Mouse (Mus musculus) midbrain, postnatal 0 days (tissue): ENCODE measurements around the gene Olfr710. TPM values are rescaled to one million over a fixed set of nuclear protein-coding genes. Genes with fewer than 3 reads are reported as not detected.
"Not testable (repeated sequence)": the region's sequence is repeated elsewhere in the genome, so short reads cannot be mapped to it uniquely, and the experiment has no call there.

Experiments
- ATAC-seq: fragments of 200-750 bp; cut with Nextera tagmentation; 2 replicates; pipeline ENCODE4 v1.8.0; 2017; ENCODE audit warnings: moderate number of reproducible peaks, mild to moderate bottlenecking, moderate TSS enrichment, moderate library complexity; ENCODE audit not compliant: low FRiP score
- DNase-seq: peaks from one replicate; pipeline ENCODE4 v3.0.0-alpha.2; 2015; ENCODE audit warnings: low spot score
- H3K27ac ChIP-seq: fragments of 300-500 bp; sonication (generic); 2 replicates; pipeline ENCODE4 v1.5.1; 2014; ENCODE audit warnings: low read depth, mild to moderate bottlenecking, low read length, mixed read lengths
- H3K27me3 ChIP-seq: fragments of 300-500 bp; sonication (generic); 2 replicates; pipeline ENCODE4 v1.6.1; 2014; ENCODE audit warnings: low read length, control low read depth, mixed read lengths; ENCODE audit not compliant: insufficient read depth
- H3K36me3 ChIP-seq: fragments of 300-500 bp; sonication (generic); 2 replicates; pipeline ENCODE4 v1.6.1; 2014; ENCODE audit warnings: low read length, control low read depth, mixed read lengths; ENCODE audit not compliant: insufficient read depth
- H3K4me1 ChIP-seq: fragments of 300-500 bp; sonication (generic); 2 replicates; pipeline ENCODE4 v1.6.1; 2014; ENCODE audit warnings: mild to moderate bottlenecking, control low read depth, antibody characterized with exemption, low read length, mixed read lengths; ENCODE audit not compliant: insufficient read depth
- H3K4me2 ChIP-seq: fragments of 300-500 bp; sonication (generic); 2 replicates; pipeline ENCODE4 v1.6.1; 2014; ENCODE audit warnings: low read depth, mild to moderate bottlenecking, low read length, mixed read lengths; ENCODE audit not compliant: poor library complexity, severe bottlenecking
- H3K4me3 ChIP-seq: fragments of 300-500 bp; sonication (generic); 2 replicates; pipeline ENCODE4 v1.5.1; 2014; ENCODE audit warnings: low read depth, mild to moderate bottlenecking, low read length, moderate library complexity
- H3K9ac ChIP-seq: fragments of 300-500 bp; sonication (generic); replicated peaks from 2 replicates; pipeline ENCODE4 v1.6.1; 2014; ENCODE audit warnings: mild to moderate bottlenecking, low read length, moderate library complexity, mixed read lengths; ENCODE audit not compliant: poor library complexity, severe bottlenecking
- H3K9me3 ChIP-seq: fragments of 300-500 bp; sonication (generic); 2 replicates; pipeline ENCODE4 v1.6.1; 2016; ENCODE audit warnings: low read length, control low read depth
- CTCF ChIP-seq: IDR thresholded peaks from 2 replicates; pipeline ENCODE4 v1.5.1; 2016; ENCODE audit warnings: antibody characterized with exemption, mild to moderate bottlenecking
- WGBS: fragments of 180-500 bp; shearing (Covaris S2); extraction: QIAGEN DNeasy Blood & Tissue Kit; methylation state at CpG from one replicate; pipeline ENCODE4 v1.1.7; 2014; 5-methylcytosine and 5-hydroxymethylcytosine counted together
- polyA plus RNA-seq: library from polyadenylated mRNA; unstranded; fragments of >200 nt; fragmentation: Nextera tagmentation; extraction: Ambion mirVana; gene quantifications from 2 replicates; pipeline ENCODE4 v1.2.1, GENCODE M21; 2015
- total RNA-seq: library from RNA; depleted of rRNA; stranded (reverse); fragments of >200 nt; gene quantifications from 2 replicates; pipeline ENCODE4 v1.2.3, GENCODE M21; 2014; rRNA removed

The Olfr710 gene
- total and polyA plus RNA-seq, 2 experiments from 2014 or later = not detected

DNA sequence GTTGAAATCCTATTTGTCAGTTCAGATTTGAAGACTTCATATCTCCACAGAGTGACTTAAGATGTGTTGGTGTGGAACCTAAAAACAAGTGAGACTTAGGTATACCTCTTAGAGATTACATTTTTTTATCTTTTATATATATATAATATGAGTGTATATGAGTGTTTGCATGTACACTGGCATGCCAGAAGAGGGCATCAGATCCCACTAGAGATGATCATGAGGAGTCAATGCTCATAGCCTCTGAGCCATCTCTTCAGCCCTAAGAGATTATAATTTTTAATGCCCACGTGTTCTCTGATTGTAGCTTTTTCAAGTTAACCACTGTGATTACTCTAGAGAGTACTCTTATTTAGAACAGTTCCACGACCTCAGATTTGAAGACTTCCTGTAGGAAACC is 40.4 kb downstream of the Olfr710 start, which contains the start of gene Olfr1532-ps1:
Gene Olfr1532-ps1 (plus strand): TSS at position 326 of the 400 bp plus-strand sequence.
- no peak for TF ChIP-seq CTCF
- Histone ChIP-seq H3K4me2 (no peak within 1 kb of the TSS), H3K36me3 (no peaks in the 10 kb centered on the region), H3K27ac (no peak within 1 kb of the TSS), H3K4me3 (no peak within 1 kb of the TSS), H3K27me3 (no peaks in the 10 kb centered on the region), H3K9ac (no peak within 1 kb of the TSS), H3K9me3 (no peaks in the 10 kb centered on the region), H3K4me1 (no peaks in the 10 kb centered on the region)
- ATAC-seq (no peak), DNase-seq (no peak)
- 65% methylated on average over 2 of the region's 2 CpGs for WGBS

DNA sequence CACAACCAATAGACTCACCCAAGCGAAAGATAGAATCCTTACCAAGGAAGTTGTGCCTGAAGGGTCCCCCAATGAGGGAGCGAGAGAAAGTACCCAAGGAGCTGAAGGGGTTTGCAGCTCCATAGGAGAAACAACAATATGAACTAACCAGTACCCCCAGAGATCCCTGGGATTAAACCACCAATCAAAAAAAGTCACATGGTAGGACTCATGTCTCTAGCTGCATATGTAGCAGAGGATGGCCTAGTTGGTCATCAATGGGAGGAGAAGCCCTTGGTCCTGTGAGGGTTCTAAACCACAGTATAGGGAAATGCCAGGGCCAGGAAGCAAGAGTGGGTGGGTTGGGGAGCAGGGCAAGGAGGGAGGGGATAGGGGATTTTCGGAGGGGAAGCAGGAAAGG is 47.0 kb downstream of the Olfr710 start, which contains the start of gene Olfr707:
Gene Olfr707 (minus strand): TSS at position 101 of the 400 bp plus-strand sequence.
- not testable (repeated sequence) for H3K9me3 ChIP-seq, H3K4me3 ChIP-seq, H3K36me3 ChIP-seq, ATAC-seq, H3K4me1 ChIP-seq, H3K4me2 ChIP-seq, H3K27me3 ChIP-seq, DNase-seq, H3K27ac ChIP-seq, H3K9ac ChIP-seq
- 80% methylated on average over 3 of the region's 3 CpGs for WGBS

Other genes starting within 250 kb of the Olfr710 start
- gene Olfr695, start 231.9 kb downstream of the Olfr710 start, total RNA-seq = not detected in 2 replicates
- not detected in 2 replicates for gene Olfr695, start 231.9 kb downstream of the Olfr710 start, polyA plus RNA-seq
- gene Olfr697, start 205.9 kb downstream of the Olfr710 start, total RNA-seq = 0.22 TPM in 1 of 2 replicates, not detected in the other
- gene Olfr697, start 205.9 kb downstream of the Olfr710 start, polyA plus RNA-seq = not detected in 2 replicates
- not detected in 2 replicates for gene Olfr698, start 192.9 kb downstream of the Olfr710 start, total RNA-seq
- gene Olfr698, start 192.9 kb downstream of the Olfr710 start, polyA plus RNA-seq = not detected in 2 replicates
- not detected in 2 replicates for gene Olfr699, start 155.1 kb downstream of the Olfr710 start, total RNA-seq
- gene Olfr699, start 155.1 kb downstream of the Olfr710 start, polyA plus RNA-seq = not detected in 2 replicates
- gene Olfr700, start 139.5 kb downstream of the Olfr710 start, total RNA-seq = not detected in 2 replicates
- not detected in 2 replicates for gene Olfr700, start 139.5 kb downstream of the Olfr710 start, polyA plus RNA-seq
- gene Olfr701, start 134.2 kb downstream of the Olfr710 start, total RNA-seq = not detected in 2 replicates
- not detected in 2 replicates for gene Olfr701, start 134.2 kb downstream of the Olfr710 start, polyA plus RNA-seq
- not detected in 2 replicates for gene Olfr702, start 114.4 kb downstream of the Olfr710 start, total RNA-seq
- gene Olfr702, start 114.4 kb downstream of the Olfr710 start, polyA plus RNA-seq = not detected in 2 replicates
- gene Olfr703, start 105.0 kb downstream of the Olfr710 start, total RNA-seq = not detected in 2 replicates
- not detected in 2 replicates for gene Olfr703, start 105.0 kb downstream of the Olfr710 start, polyA plus RNA-seq
- not detected in 2 replicates for gene Olfr704, start 85.1 kb downstream of the Olfr710 start, total RNA-seq
- gene Olfr704, start 85.1 kb downstream of the Olfr710 start, polyA plus RNA-seq = not detected in 2 replicates
- not detected in 2 replicates for gene Olfr705, start 71.4 kb downstream of the Olfr710 start, total RNA-seq
- gene Olfr705, start 71.4 kb downstream of the Olfr710 start, polyA plus RNA-seq = not detected in 2 replicates
- not detected in 2 replicates for gene Olfr706, start 60.1 kb downstream of the Olfr710 start, total RNA-seq
- not detected in 2 replicates for gene Olfr706, start 60.1 kb downstream of the Olfr710 start, polyA plus RNA-seq
- not detected in 2 replicates for gene Olfr707, start 47.1 kb downstream of the Olfr710 start, total RNA-seq
- gene Olfr707, start 47.1 kb downstream of the Olfr710 start, polyA plus RNA-seq = not detected in 2 replicates
- not detected in 2 replicates for gene Olfr1532-ps1, start 40.3 kb downstream of the Olfr710 start, total RNA-seq
- gene Olfr1532-ps1, start 40.3 kb downstream of the Olfr710 start, polyA plus RNA-seq = not detected in 2 replicates
- gene Olfr709-ps1, start 16.1 kb downstream of the Olfr710 start, total RNA-seq = not detected in 2 replicates
- gene Olfr709-ps1, start 16.1 kb downstream of the Olfr710 start, polyA plus RNA-seq = not detected in 2 replicates
- gene Olfr6, start 15.6 kb upstream of the Olfr710 start, total RNA-seq = not detected in 2 replicates
- not detected in 2 replicates for gene Olfr6, start 15.6 kb upstream of the Olfr710 start, polyA plus RNA-seq
- gene Olfr711, start 27.1 kb upstream of the Olfr710 start, total RNA-seq = not detected in 2 replicates
- gene Olfr711, start 27.1 kb upstream of the Olfr710 start, polyA plus RNA-seq = not detected in 2 replicates
- gene Olfr2, start 57.8 kb upstream of the Olfr710 start, total RNA-seq = not detected in 2 replicates
- gene Olfr2, start 57.8 kb upstream of the Olfr710 start, polyA plus RNA-seq = not detected in 2 replicates
- not detected in 2 replicates for gene Olfr713, start 82.9 kb upstream of the Olfr710 start, total RNA-seq
- gene Olfr713, start 82.9 kb upstream of the Olfr710 start, polyA plus RNA-seq = not detected in 2 replicates
- gene Olfr714, start 122.7 kb upstream of the Olfr710 start, total RNA-seq = not detected in 2 replicates
- gene Olfr714, start 122.7 kb upstream of the Olfr710 start, polyA plus RNA-seq = not detected in 2 replicates
- gene Olfr17, start 144.9 kb upstream of the Olfr710 start, total RNA-seq = not detected in 2 replicates
- gene Olfr17, start 144.9 kb upstream of the Olfr710 start, polyA plus RNA-seq = not detected in 2 replicates
- gene Olfr715b, start 162.1 kb upstream of the Olfr710 start, total RNA-seq = not detected in 2 replicates
- gene Olfr715b, start 162.1 kb upstream of the Olfr710 start, polyA plus RNA-seq = not detected in 2 replicates
- not detected in 2 replicates for gene Olfr715, start 182.8 kb upstream of the Olfr710 start, total RNA-seq
- gene Olfr715, start 182.8 kb upstream of the Olfr710 start, polyA plus RNA-seq = not detected in 2 replicates
- gene Olfr716, start 190.0 kb upstream of the Olfr710 start, total RNA-seq = not detected in 2 replicates
- not detected in 2 replicates for gene Olfr716, start 190.0 kb upstream of the Olfr710 start, polyA plus RNA-seq
- gene Nlrp14, start 218.7 kb upstream of the Olfr710 start, total RNA-seq = not detected in 2 replicates
- not detected in 2 replicates for gene Nlrp14, start 218.7 kb upstream of the Olfr710 start, polyA plus RNA-seq